Mouse (Mus musculus) adrenal gland, postnatal 10 days (tissue): ENCODE data around the gene Slc4a2. TPM values are rescaled to one million over a fixed set of nuclear protein-coding genes. Genes with fewer than 3 reads are reported as not detected.
"Not testable (repeated sequence)": the region's sequence is repeated elsewhere in the genome, so short reads cannot be mapped to it uniquely, and the experiment has no call there.

Source experiments
- DNase-seq: peaks from one replicate; pipeline ENCODE4 v3.0.0; 2021; ENCODE audit warnings: mixed read lengths
- total RNA-seq, 2 experiments: library from RNA; stranded (reverse); gene quantifications; 2 replicates each; pipeline ENCODE4 v1.2.3; 2021

Slc4a2 gene
- total RNA-seq, 2 experiments from 2014 or later = 58.7 to 60.9 TPM

GRCm38 (mm10) chr5:24393392-24393997, 30.1 kb upstream of the Slc4a2 start, which contains the start of gene Abcb8:
Gene Abcb8 (plus strand): TSS chr5:24393663.
- DNase-seq = peak; percentile 90

DNA sequence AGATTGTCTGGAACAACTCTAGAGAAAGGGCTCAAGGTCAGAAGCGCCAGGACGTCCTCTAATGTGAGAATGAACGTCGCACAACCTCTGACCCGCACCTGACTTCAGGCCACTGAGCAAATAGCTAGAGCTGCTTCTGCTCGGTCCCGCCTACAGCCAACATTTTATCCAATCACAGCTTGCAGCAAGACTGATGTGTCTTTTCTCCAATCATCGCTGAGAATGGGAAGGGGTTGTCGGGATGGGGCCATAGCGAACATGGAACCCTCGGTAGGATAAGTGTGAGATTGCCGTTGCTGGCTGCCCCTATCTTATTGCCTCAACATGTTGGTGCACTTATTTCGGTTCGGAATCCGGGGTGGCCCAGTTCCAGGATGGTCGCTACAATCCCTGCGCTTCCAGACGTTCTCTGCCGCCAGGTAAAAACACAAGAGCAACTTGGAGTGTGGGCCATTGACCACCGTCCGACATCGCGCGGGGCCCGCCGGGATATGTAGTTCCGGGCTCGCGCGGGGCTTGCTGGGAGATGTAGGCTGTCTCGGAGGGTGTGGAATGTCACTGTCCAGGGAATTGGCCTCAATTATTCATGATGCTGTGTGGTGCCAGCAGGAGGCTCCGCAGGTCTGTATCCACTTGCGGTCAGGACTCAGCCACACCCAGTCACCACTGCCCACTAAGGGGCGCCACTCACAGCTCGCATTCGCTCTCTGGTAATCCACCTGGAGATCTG, 29.3 kb upstream of the Slc4a2 start:
- DNase-seq = peak; percentile 95

- DNase-seq = not testable (repeated sequence)
Measured at GRCm38 (mm10) chr5:24396254-24396653, 27.4 kb upstream of the Slc4a2 start.

DNA sequence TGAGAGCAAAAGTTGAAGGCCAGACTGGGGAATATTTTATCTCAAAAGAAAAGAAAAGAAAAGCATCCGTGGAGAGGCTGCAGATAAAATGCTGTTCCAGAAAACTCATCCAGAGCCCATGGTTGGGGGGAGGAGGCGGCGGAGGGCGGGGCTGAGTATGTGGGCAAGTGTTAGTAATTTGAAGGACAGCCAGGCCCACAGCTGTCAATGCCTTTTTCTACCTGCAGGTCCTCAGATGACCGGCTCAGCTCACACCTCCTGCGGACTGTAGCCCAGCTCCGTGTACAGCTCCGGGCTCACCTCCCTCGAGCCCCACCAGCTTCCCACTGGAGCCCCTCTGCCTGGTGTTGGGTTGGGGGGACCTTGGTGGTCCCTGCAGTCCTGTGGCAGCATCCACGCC, 24.0 kb upstream of the Slc4a2 start:
- DNase-seq = no peak

DNA sequence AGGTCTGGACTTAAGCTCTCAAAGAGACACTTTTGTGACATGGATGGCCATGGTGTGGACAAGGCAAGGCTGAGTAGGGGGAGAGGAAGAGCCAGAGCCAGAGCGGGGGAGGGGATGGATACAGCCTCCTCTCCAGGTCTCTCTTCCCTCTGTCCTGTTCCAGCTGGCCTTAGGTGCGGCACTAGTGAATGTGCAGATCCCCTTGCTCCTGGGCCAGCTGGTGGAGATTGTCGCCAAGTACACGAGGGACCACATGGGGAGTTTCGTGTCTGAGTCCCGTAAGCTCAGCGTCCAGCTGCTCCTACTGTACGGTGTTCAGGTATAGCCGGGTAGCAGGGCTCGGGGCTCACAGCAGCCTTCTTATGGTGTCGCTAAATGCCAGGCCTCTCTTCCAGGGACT, 23.3 kb upstream of the Slc4a2 start:
- DNase-seq = no peak

DNA sequence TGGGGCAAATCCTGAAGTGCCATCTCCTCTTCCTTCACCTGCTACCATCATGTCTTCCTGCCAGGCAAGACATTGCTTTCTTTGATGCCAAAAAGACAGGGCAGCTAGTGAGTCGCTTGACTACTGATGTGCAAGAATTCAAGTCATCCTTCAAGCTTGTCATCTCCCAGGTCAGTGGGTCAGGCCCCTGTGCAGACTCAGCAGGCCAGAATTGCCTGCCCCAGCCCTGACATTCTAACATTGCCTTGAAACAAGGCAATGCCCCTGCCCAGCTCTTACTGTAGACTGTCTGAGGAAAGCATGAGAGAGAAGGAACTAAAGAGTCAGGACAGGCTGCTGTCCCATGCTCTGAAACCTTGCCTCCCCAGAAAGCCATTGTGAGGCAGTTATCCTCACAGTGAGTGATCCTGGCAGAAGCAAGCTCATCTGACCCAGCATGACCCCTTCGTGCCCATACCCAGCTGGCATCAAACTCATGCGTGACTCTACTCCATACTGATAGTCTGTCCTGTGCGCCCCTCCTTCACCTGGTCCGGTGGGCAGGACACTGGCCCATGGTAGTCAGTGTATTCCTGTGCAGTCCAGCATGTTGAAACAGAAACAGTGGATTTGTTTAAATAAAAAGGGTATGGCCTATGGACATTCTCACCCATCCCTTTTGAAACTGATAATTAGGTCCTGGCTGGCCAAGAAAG, 22.6 kb upstream of the Slc4a2 start:
- no peak for DNase-seq

- no peak for DNase-seq
Measured at GRCm38 (mm10) chr5:24401969-24402368, 21.7 kb upstream of the Slc4a2 start.

DNA sequence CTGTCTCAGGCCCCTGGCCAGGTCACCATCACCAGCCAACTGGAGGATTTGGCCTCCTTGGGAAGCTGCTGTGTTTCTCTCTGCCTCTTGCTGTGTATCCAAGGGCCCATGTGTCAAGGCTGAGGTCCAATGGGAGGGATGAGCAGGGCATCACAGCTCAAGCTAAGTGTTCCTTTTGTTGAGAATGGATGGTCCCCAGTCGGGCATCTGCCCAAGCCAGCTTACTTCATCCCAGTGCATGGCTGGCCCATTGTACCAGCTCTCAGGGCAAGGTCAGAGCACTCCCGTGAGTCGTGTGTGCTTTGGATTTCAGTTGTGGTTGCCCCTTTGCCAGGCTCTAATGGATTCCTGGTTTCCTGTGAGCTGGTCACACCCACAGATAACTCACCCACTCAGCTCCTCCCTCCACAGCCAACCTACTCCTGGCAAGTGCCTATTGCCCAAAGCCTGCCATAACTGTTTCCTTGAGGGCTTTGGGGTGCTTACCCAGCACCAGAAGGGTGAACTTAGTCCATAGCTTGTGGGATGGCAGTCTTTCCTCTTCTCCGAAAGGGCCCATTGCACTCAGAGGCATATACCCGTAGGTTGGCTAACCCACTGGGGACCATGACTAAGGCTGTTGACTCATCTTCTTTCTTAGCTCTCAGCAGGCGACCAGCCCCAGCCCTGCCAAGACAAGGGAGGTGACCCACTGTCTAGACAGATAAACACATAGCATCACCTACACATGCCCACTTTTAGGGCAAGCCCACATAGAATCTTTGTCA, 18.9 kb upstream of the Slc4a2 start:
- no peak for DNase-seq

DNA sequence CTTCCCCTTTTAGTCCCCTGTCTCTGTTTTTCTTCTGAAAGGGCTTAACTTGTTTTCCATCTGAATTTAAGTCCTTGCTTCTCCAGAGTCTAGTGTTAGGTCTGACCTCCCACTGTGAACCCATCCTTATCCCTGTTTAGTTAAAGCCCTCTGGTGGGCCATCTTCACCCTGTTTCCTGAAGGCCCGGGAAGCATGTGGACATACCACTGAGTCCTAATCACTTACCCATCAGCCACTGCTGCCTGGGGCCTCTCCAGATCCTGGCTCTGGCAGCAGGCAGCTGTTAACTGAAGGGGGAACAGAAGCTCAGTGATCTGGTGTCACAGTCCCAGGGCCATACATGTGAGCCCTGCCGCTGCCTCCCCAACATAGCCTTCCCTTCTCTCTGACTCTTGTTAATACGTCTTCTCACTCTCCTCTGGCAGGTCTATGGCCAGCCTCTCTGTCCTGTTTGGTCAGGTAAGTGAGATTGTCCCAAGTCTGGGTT, 18.2 kb upstream of the Slc4a2 start:
- DNase-seq = no peak

- peak; percentile 74 for DNase-seq
Measured at GRCm38 (mm10) chr5:24408651-24409050, 15.0 kb upstream of the Slc4a2 start.

DNA sequence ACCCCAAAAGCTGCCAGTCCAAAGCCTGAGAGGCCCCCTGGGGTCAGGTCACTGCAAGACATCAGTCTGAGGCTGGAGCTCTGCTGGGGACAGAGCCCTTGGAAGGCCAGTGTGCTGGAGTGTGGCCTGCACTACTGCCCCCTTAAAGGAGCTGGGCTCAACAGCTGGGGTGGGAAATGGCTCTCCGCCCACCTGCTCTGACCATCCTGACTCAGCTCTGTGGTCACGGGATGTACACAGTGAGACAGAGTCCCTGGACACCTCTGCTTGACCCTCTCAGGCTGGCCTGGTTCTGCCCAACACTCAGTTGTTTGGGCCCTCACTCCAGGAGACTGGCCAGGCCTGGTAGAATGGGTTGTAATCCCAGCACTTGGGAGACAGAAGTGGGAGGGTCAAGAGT, 14.2 kb upstream of the Slc4a2 start:
- DNase-seq = no peak

DNA sequence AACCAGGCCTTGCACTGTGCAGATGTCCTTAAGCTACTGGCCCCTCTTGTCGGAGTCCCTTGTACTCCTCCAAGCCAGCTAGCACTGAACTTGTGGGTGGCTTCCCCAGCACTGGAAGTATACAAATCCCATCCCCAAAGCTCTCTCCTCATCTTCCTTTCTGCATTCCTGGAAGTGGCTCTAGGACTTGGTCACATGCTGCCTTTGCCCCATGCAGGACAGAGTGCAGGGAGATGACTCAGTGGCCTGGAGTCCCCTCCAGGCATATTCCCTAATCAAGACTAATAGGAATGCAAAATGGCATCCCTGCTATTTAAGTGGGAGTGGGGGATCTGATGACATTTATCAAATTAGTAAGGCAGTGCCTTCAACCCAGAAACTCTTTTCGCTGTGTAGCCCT, 11.6 kb upstream of the Slc4a2 start:
- no peak for DNase-seq

DNA sequence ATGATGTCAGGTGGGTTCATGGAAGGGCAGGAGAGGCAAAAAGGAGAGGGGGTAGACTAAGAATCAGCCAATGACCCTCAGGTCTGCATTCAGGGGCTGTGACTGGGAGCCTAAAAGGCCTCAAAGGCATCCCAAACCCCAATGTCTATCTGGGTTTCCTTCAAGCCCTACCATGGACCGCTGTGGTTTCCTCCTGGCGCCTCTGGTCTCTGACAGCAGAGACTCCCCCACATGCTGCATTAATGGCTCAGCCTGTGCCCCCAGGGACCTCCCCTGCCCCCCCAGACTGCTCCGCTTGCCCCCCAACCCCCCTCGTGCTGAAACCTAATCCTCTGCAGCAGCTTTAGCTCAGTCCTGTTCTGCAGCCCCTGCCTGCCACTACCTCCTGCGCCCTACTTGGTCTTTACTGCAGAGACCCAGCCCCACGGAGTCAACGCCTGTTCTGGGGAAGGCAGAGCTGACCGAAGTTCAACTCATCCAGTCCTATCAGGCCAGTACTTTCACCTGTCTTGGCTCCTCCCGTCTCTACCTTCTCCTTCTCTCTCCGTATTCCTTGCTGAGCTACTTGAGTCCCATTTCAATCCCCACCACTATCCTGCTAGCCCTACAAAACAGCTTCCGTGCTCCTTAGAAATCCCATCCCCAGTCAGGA, 10.5 kb upstream of the Slc4a2 start, which contains the start of gene Asic3:
Gene Asic3 (plus strand): TSS at position 351 of the 652 bp plus-strand sequence.
- no peak for DNase-seq

DNA sequence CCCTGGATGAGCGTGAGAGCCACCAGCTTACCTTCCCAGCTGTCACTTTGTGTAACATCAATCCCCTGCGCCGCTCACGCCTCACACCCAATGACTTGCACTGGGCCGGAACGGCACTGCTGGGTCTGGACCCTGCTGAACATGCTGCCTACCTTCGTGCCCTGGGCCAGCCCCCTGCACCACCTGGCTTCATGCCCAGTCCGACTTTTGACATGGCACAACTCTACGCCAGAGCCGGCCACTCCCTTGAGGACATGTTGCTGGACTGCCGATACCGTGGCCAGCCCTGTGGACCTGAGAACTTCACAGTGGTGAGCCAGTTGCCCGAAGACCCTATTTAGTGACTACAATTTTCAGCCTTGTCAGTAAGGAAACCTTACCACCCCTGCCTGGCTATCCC, 9.7 kb upstream of the Slc4a2 start:
- peak; percentile 53 for DNase-seq

DNA sequence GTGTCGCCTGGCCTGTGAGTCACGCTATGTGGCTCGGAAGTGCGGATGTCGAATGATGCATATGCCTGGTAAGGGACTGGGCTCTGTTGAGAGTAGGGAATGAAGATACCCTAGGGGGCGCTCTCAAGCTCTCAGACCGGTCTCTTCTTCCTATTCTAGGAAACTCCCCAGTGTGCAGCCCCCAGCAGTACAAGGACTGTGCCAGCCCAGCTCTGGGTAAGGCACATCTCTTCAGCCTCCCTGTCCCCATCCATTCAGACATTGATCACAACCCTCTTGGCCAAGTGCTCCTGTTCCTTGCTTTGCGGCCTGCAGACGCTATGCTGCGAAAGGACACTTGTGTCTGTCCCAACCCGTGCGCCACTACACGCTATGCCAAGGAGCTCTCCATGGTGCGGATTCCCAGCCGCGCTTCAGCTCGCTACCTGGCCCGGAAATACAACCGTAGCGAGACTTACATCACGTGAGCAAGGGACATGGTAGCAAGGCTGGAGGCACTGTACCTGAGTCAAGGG, 7.4 kb upstream of the Slc4a2 start:
- DNase-seq = peak; percentile 77

GRCm38 (mm10) chr5:24417587-24417986, 6.0 kb upstream of the Slc4a2 start:
- no peak for DNase-seq

- no peak for DNase-seq
Measured at GRCm38 (mm10) chr5:24420381-24420780, 3.3 kb upstream of the Slc4a2 start.

DNA sequence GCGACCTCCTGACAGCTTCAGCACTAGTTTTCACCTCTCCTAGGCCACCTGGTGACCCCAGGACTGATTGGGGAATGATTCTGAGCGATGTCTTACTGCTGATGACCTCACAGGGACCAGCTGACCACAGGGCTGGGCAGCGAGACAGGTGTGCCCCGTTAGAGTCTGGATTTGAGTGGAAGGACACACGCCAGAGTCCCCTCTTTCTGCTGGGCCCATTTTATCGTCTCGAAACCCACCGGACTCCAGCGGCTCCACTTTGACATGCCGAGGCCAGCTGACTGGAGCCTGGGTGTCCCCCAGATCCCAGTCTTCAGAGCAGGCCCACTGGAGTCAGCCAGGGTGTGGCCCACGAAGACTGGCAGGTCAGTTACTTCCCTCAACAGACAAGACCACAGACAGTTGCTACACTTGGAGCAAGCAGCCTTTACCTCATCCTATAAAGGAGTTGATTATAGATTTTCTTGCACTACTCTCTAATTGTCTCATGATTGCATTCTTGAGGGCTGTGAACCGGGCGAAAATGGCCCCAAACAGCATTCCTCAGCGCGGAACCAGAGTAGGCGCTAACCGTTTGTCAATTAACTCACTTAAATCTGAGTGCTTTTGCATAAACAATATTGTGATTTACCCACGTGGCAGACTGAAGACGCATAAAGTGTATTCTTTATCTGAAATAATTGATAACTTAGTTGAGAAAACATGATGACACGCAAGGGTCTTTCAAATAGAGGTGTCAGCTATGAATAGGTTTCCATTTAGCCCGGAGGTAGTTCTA, 556 bp downstream of the Slc4a2 start:
- DNase-seq = no peak

- peak; percentile 93 for DNase-seq
Measured at GRCm38 (mm10) chr5:24424861-24425411, 1.3 kb downstream of the Slc4a2 start.

GRCm38 (mm10) chr5:24425421-24426036, 1.9 kb downstream of the Slc4a2 start:
- no peak for DNase-seq
